Mouse (Mus musculus): ENCODE results near the gene Gabrg2. TPM values are rescaled to one million over a fixed set of nuclear protein-coding genes. Genes with fewer than 3 reads are reported as not detected.

The Gabrg2 gene
- polyA plus RNA-seq, 2 experiments = not detected

- H3K4me2 ChIP-seq (ENCODE audit: low read depth) = no peak overlapping the region
- no peak overlapping the region for H3K9ac ChIP-seq (replicated peaks)
- H3K36me3 ChIP-seq (replicated peaks; ENCODE audit: control insufficient read depth, insufficient read depth, low read depth) = no peaks in the 10 kb centered on the region
- no peak for TF ChIP-seq EP300 (IDR thresholded peaks at IDR 0.05; ENCODE audit: low read depth)
- no peak for TF ChIP-seq CTCF (IDR thresholded peaks at IDR 0.05; ENCODE audit: low read depth)
- H3K27ac ChIP-seq = no peak overlapping the region
- no peak overlapping the region for H3K4me3 ChIP-seq (ENCODE audit: insufficient read depth in 1 of 2, low read depth in 2 of 2, low read length in 2 of 2)
- H3K4me1 ChIP-seq (replicated peaks; ENCODE audit: control insufficient read depth in 2 of 2, insufficient read depth in 2 of 2, low read length in 1 of 2) = no peaks in the 10 kb centered on the region
- H3K9me3 ChIP-seq (ENCODE audit: control insufficient read depth, low read length) = no peaks in the 10 kb centered on the region
- DNase-seq (ENCODE audit: low read depth in 3 of 3, low spot score in 3 of 3) (no peak), ATAC-seq (ENCODE audit: insufficient read depth) (no peak)
- no peaks in the 10 kb centered on the region for H3K27me3 ChIP-seq (ENCODE audit: control insufficient read depth, insufficient read depth, low read length)
Measured at GRCm38 (mm10) chr11:41918864-41919263, 81.8 kb downstream of the Gabrg2 start.

- 51% methylated on average over 6 of the region's 6 CpGs for WGBS (ENCODE audit: insufficient replicate concordance)
- no peak overlapping the region for H3K27ac ChIP-seq
- no peak for TF ChIP-seq CTCF (IDR thresholded peaks at IDR 0.05; ENCODE audit: low read depth)
- TF ChIP-seq EP300 (IDR thresholded peaks at IDR 0.05; ENCODE audit: low read depth) = no peak
- H3K4me3 ChIP-seq (ENCODE audit: insufficient read depth in 1 of 2, low read depth in 2 of 2, low read length in 2 of 2) = no peak overlapping the region
- no peaks in the 10 kb centered on the region for H3K36me3 ChIP-seq (replicated peaks; ENCODE audit: control insufficient read depth, insufficient read depth, low read depth)
- no peaks in the 10 kb centered on the region for H3K4me1 ChIP-seq (replicated peaks; ENCODE audit: control insufficient read depth in 2 of 2, insufficient read depth in 2 of 2, low read length in 1 of 2)
- no peak for DNase-seq (ENCODE audit: low read depth in 3 of 3, low spot score in 3 of 3)
- no peaks in the 10 kb centered on the region for H3K27me3 ChIP-seq (ENCODE audit: control insufficient read depth, insufficient read depth, low read length)
- no peaks in the 10 kb centered on the region for H3K9me3 ChIP-seq (ENCODE audit: control insufficient read depth, low read length)
- H3K9ac ChIP-seq (replicated peaks) = no peak overlapping the region
- ATAC-seq (ENCODE audit: insufficient read depth) = no peak
- H3K4me2 ChIP-seq (ENCODE audit: low read depth) = no peak overlapping the region
Measured at GRCm38 (mm10) chr11:41914066-41914465, 86.6 kb downstream of the Gabrg2 start.

- Histone ChIP-seq H3K27ac (no peak overlapping the region), H3K4me1 (replicated peaks; ENCODE audit: control insufficient read depth in 2 of 2, insufficient read depth in 2 of 2, low read length in 1 of 2) (no peaks in the 10 kb centered on the region), H3K9ac (replicated peaks) (no peak overlapping the region), H3K4me2 (ENCODE audit: low read depth) (no peak overlapping the region), H3K27me3 (ENCODE audit: control insufficient read depth, insufficient read depth, low read length) (no peaks in the 10 kb centered on the region), H3K9me3 (ENCODE audit: control insufficient read depth, low read length) (no peaks in the 10 kb centered on the region), H3K36me3 (replicated peaks; ENCODE audit: control insufficient read depth, insufficient read depth, low read depth) (no peaks in the 10 kb centered on the region), H3K4me3 (ENCODE audit: insufficient read depth in 1 of 2, low read depth in 2 of 2, low read length in 2 of 2) (no peak overlapping the region)
- no peak for DNase-seq (ENCODE audit: low read depth in 3 of 3, low spot score in 3 of 3)
- no peak for TF ChIP-seq CTCF (IDR thresholded peaks at IDR 0.05; ENCODE audit: low read depth)
- no peak for TF ChIP-seq EP300 (IDR thresholded peaks at IDR 0.05; ENCODE audit: low read depth)
- ATAC-seq (ENCODE audit: insufficient read depth) = no peak
- WGBS (ENCODE audit: insufficient replicate concordance) = 57% methylated on average over 2 of the region's 2 CpGs
Measured at GRCm38 (mm10) chr11:41903661-41904060, 97.0 kb downstream of the Gabrg2 start.

Other genes with a start within 250 kb of the Gabrg2 start
- gene Gabra1, start 182.1 kb upstream of the Gabrg2 start, polyA plus RNA-seq (2012; rRNA removed) = 0.02 and 0.06 TPM in 2 replicates
- 0.05 and 0.14 TPM in 2 replicates for gene Gabra1, start 182.1 kb upstream of the Gabrg2 start, polyA plus RNA-seq (2014; fragmentation: Nextera tagmentation; extraction: Ambion mirVana)

All from liver, embryonic 14.5 days (tissue).